Mouse (Mus musculus): Measurements from ENCODE around the gene Scn1b. TPM values are rescaled to one million over a fixed set of nuclear protein-coding genes. Genes with fewer than 3 reads are reported as not detected.
A peak's percentile ranks its signal among the peaks of the same experiment; 100 is the strongest.

Gene Scn1b
- polyA plus RNA-seq, 1 experiment from 2014 or later = 1.0 TPM

- no peak overlapping the region for H3K4me2 ChIP-seq (ENCODE audit: low read depth, severe bottlenecking)
- H3K9me3 ChIP-seq (ENCODE audit: control insufficient read depth, low read length) = no peaks in the 10 kb centered on the region
- no peak overlapping the region for H3K27ac ChIP-seq (replicated peaks; ENCODE audit: low read depth, low read length)
- no peaks in the 10 kb centered on the region for H3K36me3 ChIP-seq (ENCODE audit: control insufficient read depth, insufficient read depth, low read length)
- 53% methylated on average over 6 of the region's 7 CpGs for WGBS
- H3K9ac ChIP-seq (ENCODE audit: low read length) = no peak overlapping the region
- no peaks in the 10 kb centered on the region for H3K4me1 ChIP-seq (ENCODE audit: control insufficient read depth, insufficient read depth, low read length)
- H3K27me3 ChIP-seq (ENCODE audit: control insufficient read depth, insufficient read depth, low read length) = no peaks in the 10 kb centered on the region
- DNase-seq (ENCODE audit: low spot score) (no peak), ATAC-seq (ENCODE audit: insufficient number of reproducible peaks, low FRiP score, low TSS enrichment, low read depth) (no peak)
- no peak overlapping the region for H3K4me3 ChIP-seq (ENCODE audit: low read depth, low read length)
Observed at GRCm38 (mm10) chr7:31109091-31109490, 17.7 kb downstream of the Scn1b start.

- H3K36me3 ChIP-seq (ENCODE audit: control insufficient read depth, insufficient read depth, low read length) = no peaks in the 10 kb centered on the region
- no peaks in the 10 kb centered on the region for H3K4me1 ChIP-seq (ENCODE audit: control insufficient read depth, insufficient read depth, low read length)
- 88% methylated on average over 11 of the region's 11 CpGs for WGBS
- H3K27me3 ChIP-seq (ENCODE audit: control insufficient read depth, insufficient read depth, low read length) = no peaks in the 10 kb centered on the region
- ATAC-seq (ENCODE audit: insufficient number of reproducible peaks, low FRiP score, low TSS enrichment, low read depth) (no peak), DNase-seq (ENCODE audit: low spot score) (no peak)
- no peak overlapping the region for H3K9ac ChIP-seq (ENCODE audit: low read length)
- H3K27ac ChIP-seq (replicated peaks; ENCODE audit: low read depth, low read length) = no peak overlapping the region
- no peaks in the 10 kb centered on the region for H3K9me3 ChIP-seq (ENCODE audit: control insufficient read depth, low read length)
- H3K4me2 ChIP-seq (ENCODE audit: low read depth, severe bottlenecking) = no peak overlapping the region
- H3K4me3 ChIP-seq (ENCODE audit: low read depth, low read length) = no peak overlapping the region
Observed at GRCm38 (mm10) chr7:31107781-31108180, 19.0 kb downstream of the Scn1b start.

- Histone ChIP-seq H3K27me3 (ENCODE audit: control insufficient read depth, insufficient read depth, low read length) (no peaks in the 10 kb centered on the region), H3K27ac (replicated peaks; ENCODE audit: low read depth, low read length) (no peak overlapping the region), H3K9me3 (ENCODE audit: control insufficient read depth, low read length) (no peaks in the 10 kb centered on the region), H3K36me3 (ENCODE audit: control insufficient read depth, insufficient read depth, low read length) (no peaks in the 10 kb centered on the region), H3K9ac (ENCODE audit: low read length) (no peak overlapping the region), H3K4me2 (ENCODE audit: low read depth, severe bottlenecking) (no peak overlapping the region), H3K4me3 (ENCODE audit: low read depth, low read length) (no peak overlapping the region), H3K4me1 (ENCODE audit: control insufficient read depth, insufficient read depth, low read length) (no peaks in the 10 kb centered on the region)
- 54% methylated on average over 3 of the region's 3 CpGs for WGBS
- ATAC-seq (ENCODE audit: insufficient number of reproducible peaks, low FRiP score, low TSS enrichment, low read depth) (no peak), DNase-seq (ENCODE audit: low spot score) (no peak)
Observed at GRCm38 (mm10) chr7:31106166-31106565, 20.6 kb downstream of the Scn1b start.

- Histone ChIP-seq H3K27me3 (ENCODE audit: control insufficient read depth, insufficient read depth, low read length) (no peaks in the 10 kb centered on the region), H3K4me1 (ENCODE audit: control insufficient read depth, insufficient read depth, low read length) (no peaks in the 10 kb centered on the region), H3K27ac (replicated peaks; ENCODE audit: low read depth, low read length) (no peak overlapping the region), H3K4me2 (ENCODE audit: low read depth, severe bottlenecking) (no peak overlapping the region), H3K4me3 (ENCODE audit: low read depth, low read length) (no peak overlapping the region), H3K9me3 (ENCODE audit: control insufficient read depth, low read length) (no peaks in the 10 kb centered on the region), H3K36me3 (ENCODE audit: control insufficient read depth, insufficient read depth, low read length) (no peaks in the 10 kb centered on the region), H3K9ac (ENCODE audit: low read length) (no peak overlapping the region)
- 63% methylated on average over 15 of the region's 15 CpGs for WGBS
- ATAC-seq (ENCODE audit: insufficient number of reproducible peaks, low FRiP score, low TSS enrichment, low read depth) = no peak
- peak; percentile 71 for DNase-seq (ENCODE audit: low spot score)
Observed at GRCm38 (mm10) chr7:31105061-31105768, 21.6 kb downstream of the Scn1b start.

- DNase-seq (ENCODE audit: low spot score) = no peak
- Histone ChIP-seq H3K27me3 (ENCODE audit: control insufficient read depth, insufficient read depth, low read length) (no peaks in the 10 kb centered on the region), H3K4me3 (ENCODE audit: low read depth, low read length) (no peak overlapping the region), H3K4me1 (ENCODE audit: control insufficient read depth, insufficient read depth, low read length) (no peaks in the 10 kb centered on the region), H3K4me2 (ENCODE audit: low read depth, severe bottlenecking) (no peak overlapping the region), H3K27ac (replicated peaks; ENCODE audit: low read depth, low read length) (no peak overlapping the region), H3K9ac (ENCODE audit: low read length) (no peak overlapping the region), H3K9me3 (ENCODE audit: control insufficient read depth, low read length) (no peaks in the 10 kb centered on the region), H3K36me3 (ENCODE audit: control insufficient read depth, insufficient read depth, low read length) (no peaks in the 10 kb centered on the region)
- WGBS = 87% methylated on average over 14 of the region's 14 CpGs
- no peak for ATAC-seq (ENCODE audit: insufficient number of reproducible peaks, low FRiP score, low TSS enrichment, low read depth)
Observed at GRCm38 (mm10) chr7:31100786-31101185, 26.0 kb downstream of the Scn1b start.

GRCm38 (mm10) chr7:31099612-31099982 lies 27.2 kb downstream of the Scn1b start:
- Histone ChIP-seq H3K27me3 (ENCODE audit: control insufficient read depth, insufficient read depth, low read length) (no peaks in the 10 kb centered on the region), H3K27ac (replicated peaks; ENCODE audit: low read depth, low read length) (no peak overlapping the region), H3K4me1 (ENCODE audit: control insufficient read depth, insufficient read depth, low read length) (no peaks in the 10 kb centered on the region), H3K9ac (ENCODE audit: low read length) (no peak overlapping the region), H3K9me3 (ENCODE audit: control insufficient read depth, low read length) (no peaks in the 10 kb centered on the region), H3K36me3 (ENCODE audit: control insufficient read depth, insufficient read depth, low read length) (no peaks in the 10 kb centered on the region), H3K4me2 (ENCODE audit: low read depth, severe bottlenecking) (no peak overlapping the region), H3K4me3 (ENCODE audit: low read depth, low read length) (no peak overlapping the region)
- WGBS = 85% methylated on average over 6 of the region's 6 CpGs
- ATAC-seq (ENCODE audit: insufficient number of reproducible peaks, low FRiP score, low TSS enrichment, low read depth) (no peak), DNase-seq (ENCODE audit: low spot score) (no peak)

GRCm38 (mm10) chr7:31098697-31099611 lies 27.8 kb downstream of the Scn1b start:
- no peak for ATAC-seq (ENCODE audit: insufficient number of reproducible peaks, low FRiP score, low TSS enrichment, low read depth)
- 80% methylated on average over 22 of the region's 22 CpGs for WGBS
- Histone ChIP-seq H3K4me3 (ENCODE audit: low read depth, low read length) (no peak overlapping the region), H3K4me1 (ENCODE audit: control insufficient read depth, insufficient read depth, low read length) (no peaks in the 10 kb centered on the region), H3K9me3 (ENCODE audit: control insufficient read depth, low read length) (no peaks in the 10 kb centered on the region), H3K4me2 (ENCODE audit: low read depth, severe bottlenecking) (no peak overlapping the region), H3K9ac (ENCODE audit: low read length) (no peak overlapping the region), H3K27me3 (ENCODE audit: control insufficient read depth, insufficient read depth, low read length) (no peaks in the 10 kb centered on the region), H3K36me3 (ENCODE audit: control insufficient read depth, insufficient read depth, low read length) (no peaks in the 10 kb centered on the region), H3K27ac (replicated peaks; ENCODE audit: low read depth, low read length) (no peak overlapping the region)
- DNase-seq (ENCODE audit: low spot score) = no peak

- H3K36me3 ChIP-seq (ENCODE audit: control insufficient read depth, insufficient read depth, low read length) = no peaks in the 10 kb centered on the region
- H3K4me3 ChIP-seq (ENCODE audit: low read depth, low read length) = no peak overlapping the region
- ATAC-seq (ENCODE audit: insufficient number of reproducible peaks, low FRiP score, low TSS enrichment, low read depth) (peak; percentile 91), DNase-seq (ENCODE audit: low spot score) (peak; percentile 94)
- H3K9me3 ChIP-seq (ENCODE audit: control insufficient read depth, low read length) = no peaks in the 10 kb centered on the region
- no peaks in the 10 kb centered on the region for H3K4me1 ChIP-seq (ENCODE audit: control insufficient read depth, insufficient read depth, low read length)
- H3K9ac ChIP-seq (ENCODE audit: low read length) = no peak overlapping the region
- no peaks in the 10 kb centered on the region for H3K27me3 ChIP-seq (ENCODE audit: control insufficient read depth, insufficient read depth, low read length)
- WGBS = 47% methylated on average over 20 of the region's 20 CpGs
- H3K27ac ChIP-seq (replicated peaks; ENCODE audit: low read depth, low read length) = no peak overlapping the region
- H3K4me2 ChIP-seq (ENCODE audit: low read depth, severe bottlenecking) = peak overlapping the region; percentile 20
Observed at GRCm38 (mm10) chr7:31097583-31098248, 29.1 kb downstream of the Scn1b start.

All from limb, embryonic 11.5 days (tissue).